Mouse (Mus musculus) kidney, adult 2 months (tissue): Measurements from ENCODE around the gene Tfcp2l1. TPM values are rescaled to one million over a fixed set of nuclear protein-coding genes. Genes with fewer than 3 reads are reported as not detected.
A peak's percentile ranks its signal among the peaks of the same experiment; 100 is the strongest.

ENCODE experiments used
- DNase-seq: peaks from one replicate; pipeline ENCODE4 v3.0.0; 2021
- H3K27ac ChIP-seq: fragments of 200-500 bp; 2 replicates; pipeline ENCODE4 v1.5.1; 2012; ENCODE audit warnings: low read depth, low read length, control low read depth, inconsistent platforms; ENCODE audit not compliant: insufficient read depth
- H3K27me3 ChIP-seq: fragments of 200-500 bp; replicated peaks from 2 replicates; pipeline ENCODE4 v1.6.1; 2012; ENCODE audit warnings: mild to moderate bottlenecking, moderate library complexity, low read length, inconsistent platforms; ENCODE audit not compliant: control insufficient read depth, insufficient read depth
- H3K36me3 ChIP-seq: fragments of 200-500 bp; 2 replicates; pipeline ENCODE4 v1.6.1; 2012; ENCODE audit warnings: mild to moderate bottlenecking, moderate library complexity, low read length, inconsistent platforms; ENCODE audit not compliant: control insufficient read depth, insufficient read depth
- H3K4me1 ChIP-seq: fragments of 200-500 bp; 2 replicates; pipeline ENCODE4 v1.6.1; 2011; ENCODE audit warnings: low read length; ENCODE audit not compliant: control insufficient read depth, insufficient read depth
- H3K4me3 ChIP-seq: fragments of 200-500 bp; 2 replicates; pipeline ENCODE4 v1.5.1; 2011; ENCODE audit warnings: mild to moderate bottlenecking, low read depth, low read length, control low read depth; ENCODE audit not compliant: insufficient read depth
- CTCF ChIP-seq: fragments of 200-500 bp; conservative IDR thresholded peaks from 2 replicates; pipeline ENCODE4 v1.5.1; 2011; ENCODE audit warnings: low read depth, mild to moderate bottlenecking, control low read depth, low read length, moderate library complexity, mixed read lengths; ENCODE audit not compliant: insufficient read depth, insufficient read length
- POLR2A ChIP-seq: fragments of 200-500 bp; IDR thresholded peaks from one replicate; pipeline ENCODE4 v1.6.1; 2011; ENCODE audit warnings: low read depth, low read length, control low read depth
- WGBS: fragments of 180-500 bp; shearing (Covaris S2); methylation state at CpG from one replicate; pipeline ENCODE4 v1.1.7; 2018; 5-methylcytosine and 5-hydroxymethylcytosine counted together
- polyA plus RNA-seq: library from polyadenylated mRNA; depleted of rRNA; stranded (reverse); fragments of >200 nt; gene quantifications from 2 replicates; pipeline ENCODE4 v1.2.3, GENCODE M21; 2012

The Tfcp2l1 gene
- polyA plus RNA-seq, 1 experiment: 77.3 TPM

DNA sequence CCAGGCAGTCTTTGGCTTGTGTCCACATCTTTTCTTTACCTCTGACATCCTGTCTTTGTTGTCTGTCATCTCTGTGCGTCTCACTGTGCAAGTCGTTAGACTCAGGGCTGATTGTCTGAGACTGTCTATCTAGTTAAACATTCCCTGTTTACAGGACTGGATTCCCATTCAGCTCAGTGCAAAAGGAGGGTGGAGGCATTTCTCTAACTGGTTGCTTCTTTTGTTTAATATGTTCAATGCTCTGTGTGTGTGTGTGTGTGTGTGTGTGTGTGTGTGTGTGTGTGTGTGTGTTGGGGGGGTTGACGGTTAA is 23.0 kb downstream of the Tfcp2l1 start:
- WGBS: 23% methylated on average over 3 of the region's 3 CpGs
- H3K27ac ChIP-seq: peak overlapping the region; percentile 26
- no peak for TF ChIP-seq CTCF
- TF ChIP-seq POLR2A: no peak
- DNase-seq: no peak
- H3K4me3 ChIP-seq: no peak overlapping the region
- H3K27me3 ChIP-seq: no peaks in the 10 kb centered on the region
- H3K36me3 ChIP-seq: peaks cover 3% of the 10 kb centered on the region; the same call in 1 of the 2 replicates
- H3K4me1 ChIP-seq: peaks cover 22% of the 10 kb centered on the region

GRCm38 (mm10) chr1:118658716-118659115 is 31.0 kb downstream of the Tfcp2l1 start:
- peak overlapping the region; percentile 21; the same call in 1 of the 2 replicates for H3K27ac ChIP-seq
- peaks cover 7% of the 10 kb centered on the region; the same call in 1 of the 2 replicates for H3K36me3 ChIP-seq
- peaks cover 27% of the 10 kb centered on the region for H3K4me1 ChIP-seq
- 41% methylated on average over 6 of the region's 6 CpGs for WGBS
- DNase-seq: peak; percentile 61
- TF ChIP-seq POLR2A (no peak), CTCF (no peak)
- H3K4me3 ChIP-seq: no peak overlapping the region
- no peaks in the 10 kb centered on the region for H3K27me3 ChIP-seq

DNA sequence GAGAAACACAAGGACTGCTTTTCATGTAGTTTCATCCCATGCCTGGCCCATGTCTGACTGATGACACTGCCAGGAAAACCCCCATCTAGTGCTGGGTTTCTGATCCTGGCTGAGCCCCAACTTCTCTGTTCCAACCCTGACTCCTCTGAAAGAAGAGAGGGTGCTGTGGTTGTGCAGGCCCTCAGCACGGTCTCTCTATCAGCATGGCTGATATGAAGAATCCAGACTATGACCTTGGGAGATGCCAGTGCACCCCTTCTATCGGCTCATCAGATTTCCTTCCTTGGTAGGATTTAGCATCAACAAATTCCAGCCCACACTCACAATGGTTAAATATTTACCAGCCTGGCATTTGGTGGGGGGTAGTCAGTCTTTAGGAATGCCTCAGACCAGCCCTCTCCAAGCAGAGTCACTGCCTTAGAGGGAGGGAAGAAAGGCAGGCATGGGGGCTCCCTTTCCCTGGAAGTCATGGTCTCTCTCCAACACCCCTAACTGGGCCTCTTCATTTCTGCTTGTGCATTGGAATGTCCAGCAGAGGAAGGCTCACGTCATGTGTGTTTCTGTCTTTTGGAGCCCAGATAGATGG is 33.2 kb downstream of the Tfcp2l1 start:
- Histone ChIP-seq H3K4me1 (peaks cover 27% of the 10 kb centered on the region), H3K27ac (peak overlapping the region; percentile 56), H3K4me3 (no peak overlapping the region), H3K27me3 (no peaks in the 10 kb centered on the region), H3K36me3 (peaks cover 10% of the 10 kb centered on the region; the same call in 1 of the 2 replicates)
- peak; percentile 81 for DNase-seq
- WGBS: 29% methylated on average over 3 of the region's 3 CpGs
- TF ChIP-seq POLR2A (no peak), CTCF (no peak)

GRCm38 (mm10) chr1:118663062-118663461 is 35.3 kb downstream of the Tfcp2l1 start:
- no peak for DNase-seq
- 22% methylated on average over 1 of the region's 1 CpGs for WGBS
- Histone ChIP-seq H3K27me3 (no peaks in the 10 kb centered on the region), H3K4me3 (no peak overlapping the region), H3K4me1 (peaks cover 34% of the 10 kb centered on the region), H3K36me3 (peaks cover 10% of the 10 kb centered on the region; the same call in 1 of the 2 replicates), H3K27ac (peak overlapping the region; percentile 15; the same call in 1 of the 2 replicates)
- TF ChIP-seq CTCF (no peak), POLR2A (no peak)

DNA sequence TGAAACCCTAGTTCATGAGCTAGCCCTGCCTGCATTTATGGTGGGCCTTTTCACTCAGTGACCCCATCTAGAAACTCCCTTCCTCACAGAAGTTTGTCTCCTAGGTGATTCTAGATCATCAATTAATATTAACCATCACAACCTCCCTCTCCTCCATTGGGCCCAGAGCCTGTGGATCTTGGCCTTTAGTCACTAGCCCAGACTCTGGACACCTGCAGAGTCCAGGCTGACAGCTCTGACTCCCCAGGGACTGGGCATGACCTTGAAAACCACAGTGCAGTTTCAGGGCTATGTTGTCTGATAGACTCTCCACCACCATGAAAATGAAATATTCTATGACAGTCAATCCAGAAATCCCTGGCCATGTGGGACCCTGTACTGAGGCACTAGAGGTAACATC is 39.8 kb downstream of the Tfcp2l1 start:
- H3K27ac ChIP-seq: peak overlapping the region; percentile 91
- TF ChIP-seq POLR2A (no peak), CTCF (no peak)
- no peak overlapping the region for H3K4me3 ChIP-seq
- H3K27me3 ChIP-seq: no peaks in the 10 kb centered on the region
- H3K36me3 ChIP-seq: peaks cover 11% of the 10 kb centered on the region; the same call in 1 of the 2 replicates
- peaks cover 22% of the 10 kb centered on the region for H3K4me1 ChIP-seq
- DNase-seq: peak; percentile 80

DNA sequence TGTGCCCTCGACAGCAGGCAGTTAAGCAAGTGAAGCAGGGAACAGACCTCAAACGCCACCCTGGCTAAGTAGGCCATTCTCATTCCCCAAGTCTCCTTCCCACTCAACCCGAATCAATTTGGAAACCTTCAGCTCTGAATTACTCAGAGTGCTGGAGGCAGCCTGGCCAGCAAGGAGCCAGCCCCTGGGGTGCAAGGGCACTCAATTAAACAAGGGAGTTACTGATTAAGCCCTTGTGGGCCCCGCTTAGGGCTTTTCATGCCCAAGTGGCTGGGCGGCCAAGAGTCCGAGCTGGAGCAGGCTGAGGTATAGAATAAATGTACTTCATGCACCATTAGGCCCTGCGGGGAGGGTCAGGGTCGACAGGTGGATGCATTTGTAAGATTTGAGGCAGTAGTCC is 44.5 kb downstream of the Tfcp2l1 start:
- TF ChIP-seq POLR2A (no peak), CTCF (no peak)
- no peak overlapping the region for H3K4me3 ChIP-seq
- no peaks in the 10 kb centered on the region for H3K27me3 ChIP-seq
- peak overlapping the region; percentile 71 for H3K27ac ChIP-seq
- peaks cover 29% of the 10 kb centered on the region for H3K4me1 ChIP-seq
- 29% methylated on average over 8 of the region's 8 CpGs for WGBS
- peak; percentile 96 for DNase-seq
- H3K36me3 ChIP-seq: peaks cover 5% of the 10 kb centered on the region; the same call in 1 of the 2 replicates

- WGBS: 59% methylated on average over 4 of the region's 4 CpGs
- no peak overlapping the region for H3K27ac ChIP-seq
- TF ChIP-seq POLR2A (no peak), CTCF (no peak)
- no peak overlapping the region for H3K4me3 ChIP-seq
- H3K27me3 ChIP-seq: no peaks in the 10 kb centered on the region
- peak; percentile 40 for DNase-seq
- peaks cover 19% of the 10 kb centered on the region for H3K4me1 ChIP-seq
- H3K36me3 ChIP-seq: peaks cover 10% of the 10 kb centered on the region
Observed at GRCm38 (mm10) chr1:118674176-118674575, 46.4 kb downstream of the Tfcp2l1 start.

- H3K27me3 ChIP-seq: no peaks in the 10 kb centered on the region
- peaks cover 25% of the 10 kb centered on the region for H3K4me1 ChIP-seq
- H3K27ac ChIP-seq: peak overlapping the region; percentile 93
- peaks cover 6% of the 10 kb centered on the region for H3K36me3 ChIP-seq
- TF ChIP-seq POLR2A (no peak), CTCF (no peak)
- 19% methylated on average over 1 of the region's 1 CpGs for WGBS
- H3K4me3 ChIP-seq: no peak overlapping the region
- DNase-seq: peak; percentile 90
Observed at GRCm38 (mm10) chr1:118681980-118682379, 54.2 kb downstream of the Tfcp2l1 start.
